Mouse (Mus musculus) stomach, embryonic 16.5 days (tissue): Measurements from ENCODE around the gene Smpx. TPM values are rescaled to one million over a fixed set of nuclear protein-coding genes. Genes with fewer than 3 reads are reported as not detected.

ENCODE experiments used
- ATAC-seq: fragments of 200-750 bp; cut with Nextera tagmentation; 2 replicates; pipeline ENCODE4 v1.8.0; 2017; ENCODE audit warnings: moderate number of reproducible peaks, moderate TSS enrichment; ENCODE audit not compliant: insufficient read depth, low FRiP score
- H3K27ac ChIP-seq: fragments of 300-500 bp; sonication (generic); 2 replicates; pipeline ENCODE4 v1.5.1; 2014; ENCODE audit warnings: low read length
- H3K27me3 ChIP-seq: fragments of 300-500 bp; sonication (generic); 2 replicates; pipeline ENCODE4 v1.6.1; 2014; ENCODE audit warnings: low read length, control low read depth, mixed read lengths; ENCODE audit not compliant: control insufficient read depth, insufficient read depth
- H3K36me3 ChIP-seq: fragments of 300-500 bp; sonication (generic); 2 replicates; pipeline ENCODE4 v1.6.1; 2014; ENCODE audit warnings: low read length; ENCODE audit not compliant: control insufficient read depth, insufficient read depth
- H3K4me1 ChIP-seq: fragments of 300-500 bp; sonication (generic); 2 replicates; pipeline ENCODE4 v1.6.1; 2014; ENCODE audit warnings: low read length, control low read depth, mixed read lengths; ENCODE audit not compliant: control insufficient read depth, insufficient read depth
- H3K4me2 ChIP-seq: fragments of 300-500 bp; sonication (generic); 2 replicates; pipeline ENCODE4 v1.6.1; 2014; ENCODE audit warnings: low read depth, low read length, mixed read lengths
- H3K4me3 ChIP-seq: fragments of 300-500 bp; sonication (generic); replicated peaks from 2 replicates; pipeline ENCODE4 v1.5.1; 2014; ENCODE audit warnings: mild to moderate bottlenecking, low read length
- H3K9ac ChIP-seq: fragments of 300-500 bp; sonication (generic); 2 replicates; pipeline ENCODE4 v1.6.1; 2014; ENCODE audit warnings: low read length
- H3K9me3 ChIP-seq: fragments of 300-500 bp; sonication (generic); replicated peaks from 2 replicates; pipeline ENCODE4 v1.6.1; 2016; ENCODE audit warnings: low read length, control low read depth; ENCODE audit not compliant: control insufficient read depth
- WGBS: fragments of 180-500 bp; shearing (Covaris S2); extraction: QIAGEN DNeasy Blood & Tissue Kit; methylation state at CpG from one replicate; pipeline ENCODE4 v1.1.7; 2014; 5-methylcytosine and 5-hydroxymethylcytosine counted together
- polyA plus RNA-seq: library from polyadenylated mRNA; unstranded; fragments of >200 nt; fragmentation: Nextera tagmentation; extraction: Ambion mirVana; gene quantifications from 2 replicates; pipeline ENCODE4 v1.2.1, GENCODE M21; 2015

The Smpx gene
- polyA plus RNA-seq, 1 experiment from 2014 or later, result 42.3 TPM

DNA sequence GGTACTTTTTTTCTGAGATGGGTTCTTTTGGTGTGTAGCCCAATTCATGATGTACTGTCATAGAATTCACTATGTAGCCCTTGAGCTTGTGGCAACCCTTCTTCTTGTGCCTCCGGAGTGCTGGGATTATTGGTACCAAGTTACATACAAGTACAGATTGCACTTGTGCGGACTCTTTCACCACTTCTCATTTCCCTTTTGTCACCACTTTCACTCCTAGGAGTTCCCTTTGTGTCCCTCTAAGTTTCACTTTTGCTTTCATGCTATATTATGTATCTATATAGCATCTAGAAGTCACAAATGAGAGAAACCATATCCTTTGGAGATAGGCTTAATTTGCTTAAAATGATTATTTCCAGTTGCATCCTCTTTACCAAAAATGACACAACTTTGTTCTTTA is 103.0 kb downstream of the Smpx start:
- no peak for ATAC-seq

More for the DNA sequence above, 103.0 kb downstream of the Smpx start:
- Histone ChIP-seq H3K36me3 (no peaks in the 10 kb centered on the region), H3K9me3 (no peaks in the 10 kb centered on the region), H3K4me2 (no peak overlapping the region), H3K9ac (no peak overlapping the region), H3K27me3 (no peaks in the 10 kb centered on the region), H3K4me1 (no peaks in the 10 kb centered on the region), H3K27ac (no peak overlapping the region), H3K4me3 (no peak overlapping the region)
- WGBS, result 85% methylated on average over 2 of the region's 2 CpGs

Other genes starting within 250 kb of the Smpx start
- gene Sms, start 206.6 kb upstream of the Smpx start, polyA plus RNA-seq, result 34.0 and 34.9 TPM in 2 replicates
- 2.1 and 3.5 TPM in 2 replicates for gene Yy2, start 129.9 kb upstream of the Smpx start, polyA plus RNA-seq
- 19.5 and 20.1 TPM in 2 replicates for gene Mbtps2, start 100.2 kb upstream of the Smpx start, polyA plus RNA-seq
- gene Klhl34, start 119.5 kb downstream of the Smpx start, polyA plus RNA-seq, result 0.19 and 0.46 TPM in 2 replicates